Mouse (Mus musculus) neural tube, embryonic 14.5 days (tissue): ENCODE results near the gene Tbc1d9b. TPM values are rescaled to one million over a fixed set of nuclear protein-coding genes. Genes with fewer than 3 reads are reported as not detected.

Experiments
- ATAC-seq: fragments of 200-750 bp; cut with Nextera tagmentation; 2 replicates; pipeline ENCODE4 v1.8.0; 2017; ENCODE audit warnings: low read depth, mild to moderate bottlenecking, moderate TSS enrichment, moderate library complexity
- H3K27ac ChIP-seq: fragments of 300-500 bp; sonication (generic); 2 replicates; pipeline ENCODE4 v1.5.1; 2014; ENCODE audit warnings: low read depth, mild to moderate bottlenecking, control low read depth, low read length, moderate library complexity, mixed read lengths
- H3K27me3 ChIP-seq: fragments of 300-500 bp; sonication (generic); 2 replicates; pipeline ENCODE4 v1.6.1; 2014; ENCODE audit warnings: low read length; ENCODE audit not compliant: control insufficient read depth, insufficient read depth
- H3K36me3 ChIP-seq: fragments of 300-500 bp; sonication (generic); 2 replicates; pipeline ENCODE4 v1.6.1; 2014; ENCODE audit warnings: low read length, mixed read lengths; ENCODE audit not compliant: control insufficient read depth, insufficient read depth
- H3K4me1 ChIP-seq: fragments of 300-500 bp; sonication (generic); 2 replicates; pipeline ENCODE4 v1.6.1; 2014; ENCODE audit warnings: low read length; ENCODE audit not compliant: control insufficient read depth, insufficient read depth
- H3K4me2 ChIP-seq: fragments of 300-500 bp; sonication (generic); 2 replicates; pipeline ENCODE4 v1.6.1; 2014; ENCODE audit warnings: mild to moderate bottlenecking, low read depth, low read length, control low read depth
- H3K4me3 ChIP-seq: fragments of 300-500 bp; sonication (generic); 2 replicates; pipeline ENCODE4 v1.5.1; 2014; ENCODE audit warnings: low read depth, low read length, control low read depth, mixed read lengths
- H3K9ac ChIP-seq: fragments of 300-500 bp; sonication (generic); replicated peaks from 2 replicates; pipeline ENCODE4 v1.6.1; 2014; ENCODE audit warnings: low read depth, mild to moderate bottlenecking, control low read depth, low read length, mixed read lengths
- H3K9me3 ChIP-seq: fragments of 300-500 bp; sonication (generic); 2 replicates; pipeline ENCODE4 v1.6.1; 2016; ENCODE audit warnings: low read length; ENCODE audit not compliant: control insufficient read depth
- WGBS: fragments of 180-500 bp; shearing (Covaris S2); extraction: QIAGEN DNeasy Blood & Tissue Kit; methylation state at CpG from one replicate; pipeline ENCODE4 v1.1.7; 2014; 5-methylcytosine and 5-hydroxymethylcytosine counted together
- polyA plus RNA-seq: library from polyadenylated mRNA; unstranded; fragments of >200 nt; fragmentation: Nextera tagmentation; extraction: Ambion mirVana; gene quantifications from 2 replicates; pipeline ENCODE4 v1.2.1, GENCODE M21; 2014

The Tbc1d9b gene
- polyA plus RNA-seq, 1 experiment from 2014 or later, result 30.3 TPM

DNA sequence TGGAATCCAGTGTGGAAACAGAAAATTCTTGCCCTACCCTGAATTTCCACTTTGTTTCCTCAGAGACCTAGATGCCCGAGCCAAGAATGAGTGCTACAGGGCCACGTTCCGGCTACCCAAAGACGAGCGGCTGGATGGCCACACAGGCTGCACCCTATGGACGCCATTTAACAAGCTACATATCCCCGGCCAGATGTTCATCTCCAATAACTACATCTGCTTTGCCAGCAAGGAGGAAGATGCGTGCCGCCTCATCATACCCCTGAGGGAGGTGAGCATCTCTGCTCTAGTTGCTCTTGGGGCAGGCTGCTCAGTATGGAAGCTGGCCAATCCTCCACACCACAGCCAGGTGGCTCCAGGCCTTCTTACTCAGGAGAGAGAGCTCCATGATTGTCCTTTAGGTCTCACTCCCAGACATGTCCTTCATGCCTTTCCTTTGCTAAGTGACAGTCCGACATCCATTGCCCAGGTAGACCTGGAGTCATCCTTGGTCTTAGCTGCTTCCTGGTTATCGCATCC lies 16.8 kb downstream of the Tbc1d9b start:
- Histone ChIP-seq H3K9ac (no peak overlapping the region), H3K9me3 (no peaks in the 10 kb centered on the region), H3K4me3 (no peak overlapping the region), H3K4me2 (no peak overlapping the region), H3K36me3 (peaks cover 83% of the 10 kb centered on the region), H3K27me3 (no peaks in the 10 kb centered on the region), H3K4me1 (no peaks in the 10 kb centered on the region), H3K27ac (no peak overlapping the region)
- WGBS, result 95% methylated on average over 11 of the region's 11 CpGs
- ATAC-seq, result no peak

DNA sequence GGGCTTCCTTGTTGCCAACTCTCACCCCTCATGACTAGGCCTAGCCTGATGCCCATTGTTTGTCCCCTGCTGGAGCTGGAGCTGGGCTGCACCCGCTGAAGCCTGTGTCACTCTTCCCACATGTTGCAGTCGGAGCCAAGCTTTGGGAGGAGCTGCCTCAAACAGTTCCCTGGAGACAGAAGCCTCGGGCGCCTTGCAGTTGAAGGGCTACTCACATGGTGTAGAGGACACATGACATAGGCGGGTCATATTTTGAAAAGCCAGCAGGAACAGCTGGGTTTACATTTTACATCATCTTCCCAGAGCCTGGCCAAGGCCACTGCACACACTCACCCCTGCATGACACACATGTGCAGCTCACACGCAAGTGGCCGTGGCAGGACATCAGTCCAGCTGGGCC lies 18.0 kb downstream of the Tbc1d9b start:
- Histone ChIP-seq H3K9me3 (no peaks in the 10 kb centered on the region), H3K4me3 (no peak overlapping the region), H3K9ac (no peak overlapping the region), H3K27me3 (no peaks in the 10 kb centered on the region), H3K27ac (no peak overlapping the region), H3K4me2 (no peak overlapping the region), H3K36me3 (peaks cover 76% of the 10 kb centered on the region), H3K4me1 (no peaks in the 10 kb centered on the region)
- ATAC-seq, result no peak
- 84% methylated on average over 7 of the region's 7 CpGs for WGBS

DNA sequence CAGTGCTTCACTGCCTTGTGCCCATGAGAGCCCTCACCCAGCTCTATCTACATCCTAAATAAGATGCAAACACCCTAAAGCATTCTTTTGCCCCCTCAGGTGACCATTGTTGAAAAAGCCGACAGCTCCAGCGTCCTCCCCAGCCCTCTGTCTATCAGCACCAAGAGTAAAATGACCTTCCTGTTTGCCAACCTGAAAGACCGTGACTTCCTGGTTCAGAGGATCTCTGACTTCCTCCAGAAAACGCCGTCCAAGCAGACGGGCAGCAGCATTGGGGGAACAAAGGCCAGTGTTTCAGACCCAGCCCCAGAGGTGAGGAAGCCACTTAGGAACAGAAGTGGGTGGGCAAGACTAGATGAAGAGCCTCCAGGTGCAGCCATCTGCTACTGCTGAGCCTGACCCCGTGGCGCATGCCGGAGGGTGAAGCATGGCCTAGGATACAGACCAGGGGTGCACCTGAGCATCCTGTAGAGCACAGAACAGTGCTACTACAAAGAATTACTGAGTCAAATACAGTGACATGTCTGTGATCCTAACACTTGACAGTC lies 18.5 kb downstream of the Tbc1d9b start:
- no peak overlapping the region for H3K4me3 ChIP-seq
- no peaks in the 10 kb centered on the region for H3K4me1 ChIP-seq
- no peak overlapping the region for H3K4me2 ChIP-seq
- H3K27me3 ChIP-seq, result no peaks in the 10 kb centered on the region
- H3K9me3 ChIP-seq, result no peaks in the 10 kb centered on the region
- 91% methylated on average over 9 of the region's 9 CpGs for WGBS
- no peak for ATAC-seq
- peaks cover 79% of the 10 kb centered on the region for H3K36me3 ChIP-seq
- no peak overlapping the region for H3K27ac ChIP-seq
- no peak overlapping the region for H3K9ac ChIP-seq

DNA sequence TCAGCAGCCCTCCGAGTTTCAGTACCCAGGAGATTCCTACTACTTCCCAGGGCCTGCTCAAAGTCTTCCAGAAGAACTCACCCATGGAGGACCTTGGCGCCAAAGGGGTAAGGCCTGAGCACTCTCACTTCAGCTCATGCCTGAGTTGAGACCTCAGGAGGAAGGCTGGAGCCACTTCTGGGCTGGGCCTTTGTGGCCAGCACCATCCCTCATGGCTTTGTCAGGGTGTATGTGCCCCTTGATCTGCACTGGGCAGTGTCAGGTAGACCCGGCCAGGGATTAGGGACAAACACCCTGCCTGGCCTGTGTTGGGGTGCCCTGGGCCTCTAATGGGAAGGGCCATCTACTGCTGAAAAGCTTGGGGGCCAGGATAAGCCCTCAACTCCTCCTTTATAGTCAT lies 20.2 kb downstream of the Tbc1d9b start:
- no peak for ATAC-seq
- 88% methylated on average over 3 of the region's 3 CpGs for WGBS
- Histone ChIP-seq H3K4me1 (no peaks in the 10 kb centered on the region), H3K9me3 (no peaks in the 10 kb centered on the region), H3K36me3 (peaks cover 75% of the 10 kb centered on the region), H3K4me2 (no peak overlapping the region), H3K27ac (no peak overlapping the region), H3K9ac (no peak overlapping the region), H3K4me3 (no peak overlapping the region), H3K27me3 (no peaks in the 10 kb centered on the region)

DNA sequence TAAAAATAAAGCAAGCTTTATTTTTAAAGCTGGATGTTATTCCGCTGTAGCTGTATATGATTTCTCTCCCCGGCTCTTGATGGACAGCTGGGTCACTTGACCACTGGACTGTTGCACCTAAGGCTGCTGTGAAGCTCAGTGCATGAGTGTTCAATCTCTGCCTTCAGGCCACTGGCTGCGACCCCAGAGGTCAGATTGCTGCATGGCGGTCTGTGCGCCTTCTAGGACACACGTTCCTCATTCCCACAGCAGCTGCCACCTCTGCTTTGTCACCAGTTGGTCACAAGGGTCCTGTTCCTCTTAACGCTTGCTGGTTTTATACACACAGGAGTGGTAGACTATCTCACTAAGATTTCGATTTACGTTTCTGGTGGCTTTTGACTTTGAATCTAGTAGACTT lies 23.0 kb downstream of the Tbc1d9b start:
- ATAC-seq, result no peak
- WGBS, result 63% methylated on average over 9 of the region's 9 CpGs

DNA sequence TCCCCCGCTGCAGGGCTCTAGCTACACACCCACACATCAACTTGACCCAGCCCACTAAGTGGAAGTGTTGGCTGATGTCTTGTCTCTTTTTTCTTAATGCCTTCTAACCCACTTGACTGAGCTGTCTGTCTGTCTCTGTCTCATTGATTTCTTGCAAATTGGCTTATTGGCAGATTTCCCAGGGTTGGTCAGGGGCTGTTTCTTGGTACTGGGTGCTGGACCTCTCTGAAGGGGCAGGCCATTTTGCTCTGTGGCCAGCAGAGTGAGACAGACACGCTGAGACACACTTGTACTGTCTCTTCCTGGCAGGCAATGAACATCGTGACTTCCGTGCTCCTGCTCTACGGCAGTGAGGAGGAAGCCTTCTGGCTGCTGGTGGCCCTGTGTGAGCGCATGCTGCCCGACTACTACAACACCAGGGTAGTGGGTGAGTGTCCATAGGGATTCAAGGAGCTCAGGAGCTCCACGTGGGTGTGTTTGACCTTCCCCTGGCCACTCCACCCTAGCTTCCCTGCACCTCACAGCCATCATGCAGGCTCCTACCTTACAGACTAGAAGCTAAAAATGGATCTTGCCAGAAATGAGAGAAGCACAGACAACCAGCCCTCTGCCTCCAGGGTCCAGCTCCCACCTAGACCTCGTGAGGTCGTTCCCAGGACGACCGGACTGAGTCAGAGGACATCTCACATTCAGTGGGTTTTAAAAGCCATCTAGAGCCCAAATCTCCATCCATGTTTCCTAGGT lies 23.8 kb downstream of the Tbc1d9b start:
- no peaks in the 10 kb centered on the region for H3K27me3 ChIP-seq
- H3K4me1 ChIP-seq, result no peaks in the 10 kb centered on the region
- H3K4me2 ChIP-seq, result no peak overlapping the region
- H3K4me3 ChIP-seq, result no peak overlapping the region
- no peak for ATAC-seq
- no peak overlapping the region for H3K9ac ChIP-seq
- 85% methylated on average over 12 of the region's 12 CpGs for WGBS
- no peak overlapping the region for H3K27ac ChIP-seq
- peaks cover 75% of the 10 kb centered on the region for H3K36me3 ChIP-seq
- H3K9me3 ChIP-seq, result no peaks in the 10 kb centered on the region

More for the DNA sequence above, 23.0 kb downstream of the Tbc1d9b start:
- peaks cover 75% of the 10 kb centered on the region for H3K36me3 ChIP-seq
- no peak overlapping the region for H3K4me2 ChIP-seq
- no peak overlapping the region for H3K4me3 ChIP-seq
- no peaks in the 10 kb centered on the region for H3K9me3 ChIP-seq
- H3K9ac ChIP-seq, result no peak overlapping the region
- no peaks in the 10 kb centered on the region for H3K4me1 ChIP-seq
- H3K27ac ChIP-seq, result no peak overlapping the region
- no peaks in the 10 kb centered on the region for H3K27me3 ChIP-seq

DNA sequence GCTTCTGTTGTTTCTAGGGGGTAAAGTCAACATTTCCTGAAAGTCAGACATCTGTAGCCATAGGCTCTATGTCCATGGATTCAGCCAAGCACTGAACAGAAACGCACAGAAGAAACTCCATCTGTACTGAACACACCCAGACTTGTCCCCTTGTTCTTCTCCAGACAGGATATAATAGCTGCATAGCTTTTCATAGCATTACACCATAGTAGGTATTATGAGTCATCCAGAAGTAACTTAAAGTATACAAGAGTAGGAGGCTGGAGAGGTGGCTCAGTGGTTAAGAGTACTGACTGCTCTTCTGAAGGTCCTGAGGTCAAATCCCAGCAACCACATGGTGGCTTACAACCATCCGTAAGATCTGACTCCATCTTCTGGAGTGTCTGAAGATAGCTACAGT lies 24.6 kb downstream of the Tbc1d9b start:
- Histone ChIP-seq H3K9ac (no peak overlapping the region), H3K36me3 (peaks cover 75% of the 10 kb centered on the region), H3K27ac (no peak overlapping the region), H3K27me3 (no peaks in the 10 kb centered on the region), H3K9me3 (no peaks in the 10 kb centered on the region), H3K4me2 (no peak overlapping the region), H3K4me1 (no peaks in the 10 kb centered on the region), H3K4me3 (no peak overlapping the region)
- WGBS, result 96% methylated on average over 2 of the region's 2 CpGs
- ATAC-seq, result no peak

DNA sequence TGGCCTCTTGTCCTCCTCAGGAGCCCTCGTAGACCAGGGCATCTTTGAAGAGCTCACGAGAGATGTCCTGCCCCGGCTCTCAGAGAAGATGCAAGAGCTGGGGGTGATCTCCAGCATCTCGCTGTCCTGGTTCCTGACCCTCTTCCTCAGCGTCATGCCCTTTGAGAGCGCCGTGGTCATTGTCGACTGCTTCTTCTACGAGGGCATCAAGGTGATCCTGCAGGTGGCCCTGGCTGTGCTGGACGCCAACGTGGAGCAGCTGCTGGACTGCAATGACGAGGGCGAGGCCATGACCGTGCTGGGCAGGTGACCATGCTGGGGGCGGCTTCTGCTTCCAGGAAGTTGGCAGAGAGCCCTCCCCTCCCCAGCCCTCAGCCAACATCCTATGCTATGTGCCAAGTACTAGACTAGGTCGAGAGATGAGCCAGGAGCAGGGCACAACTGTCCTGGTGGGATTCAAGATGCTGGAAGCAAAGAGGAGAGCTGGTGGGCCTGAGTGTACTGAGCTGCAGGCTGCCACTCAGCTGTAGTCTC lies 25.6 kb downstream of the Tbc1d9b start:
- H3K4me3 ChIP-seq, result no peak overlapping the region
- H3K27ac ChIP-seq, result no peak overlapping the region
- H3K4me2 ChIP-seq, result no peak overlapping the region
- H3K27me3 ChIP-seq, result no peaks in the 10 kb centered on the region
- WGBS, result 97% methylated on average over 16 of the region's 16 CpGs
- H3K4me1 ChIP-seq, result no peaks in the 10 kb centered on the region
- ATAC-seq, result no peak
- no peaks in the 10 kb centered on the region for H3K9me3 ChIP-seq
- H3K9ac ChIP-seq, result no peak overlapping the region
- H3K36me3 ChIP-seq, result peaks cover 67% of the 10 kb centered on the region

DNA sequence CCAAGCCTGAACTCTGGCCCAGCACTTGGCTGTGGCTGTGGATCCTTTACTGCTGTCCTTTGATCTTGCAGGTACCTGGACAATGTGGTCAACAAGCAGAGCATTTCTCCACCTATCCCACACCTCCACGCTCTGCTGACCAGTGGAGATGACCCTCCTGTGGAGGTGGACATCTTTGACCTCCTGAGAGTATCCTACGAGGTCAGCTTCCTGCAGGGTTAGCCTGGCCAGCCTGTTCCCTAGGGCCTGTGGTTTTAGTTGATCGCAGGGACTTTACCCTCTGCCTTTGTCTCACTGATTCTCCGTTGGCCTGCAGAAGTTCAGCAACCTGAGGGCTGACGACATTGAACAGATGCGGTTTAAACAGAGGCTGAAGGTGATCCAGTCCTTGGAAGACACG lies 27.1 kb downstream of the Tbc1d9b start:
- 97% methylated on average over 7 of the region's 7 CpGs for WGBS
- H3K4me3 ChIP-seq, result no peak overlapping the region
- H3K9me3 ChIP-seq, result no peaks in the 10 kb centered on the region
- H3K27me3 ChIP-seq, result no peaks in the 10 kb centered on the region
- H3K27ac ChIP-seq, result no peak overlapping the region
- no peaks in the 10 kb centered on the region for H3K4me1 ChIP-seq
- H3K9ac ChIP-seq, result no peak overlapping the region
- no peak for ATAC-seq
- no peak overlapping the region for H3K4me2 ChIP-seq
- peaks cover 62% of the 10 kb centered on the region for H3K36me3 ChIP-seq
